Mouse (Mus musculus): ENCODE data around the gene Bsg. TPM values are rescaled to one million over a fixed set of nuclear protein-coding genes. Genes with fewer than 3 reads are reported as not detected.
"Not testable (repeated sequence)": the region's sequence is repeated elsewhere in the genome, so short reads cannot be mapped to it uniquely, and the experiment has no call there.

The Bsg gene
- total and polyA plus RNA-seq, 2 experiments = 523 to 652 TPM

GRCm38 (mm10) chr10:79746774-79747151 lies 42.5 kb downstream of the Bsg start:
- Histone ChIP-seq H3K4me1 (ENCODE audit: control insufficient read depth, insufficient read depth, low read length) (peaks cover 5% of the 10 kb centered on the region), H3K9ac (ENCODE audit: low read depth, low read length) (no peak overlapping the region), H3K36me3 (ENCODE audit: control insufficient read depth, insufficient read depth, low read length) (peaks cover 2% of the 10 kb centered on the region; the same call in 1 of the 2 replicates), H3K4me3 (ENCODE audit: insufficient read depth, low read depth, low read length) (peak overlapping the region; percentile 19; the same call in 1 of the 2 replicates), H3K27ac (replicated peaks; ENCODE audit: insufficient read depth, low read depth, low read length) (no peak overlapping the region), H3K79me2 (ENCODE audit: control insufficient read depth, insufficient read depth, low read length) (no peaks in the 10 kb centered on the region), H3K27me3 (ENCODE audit: control insufficient read depth, insufficient read depth, low read length) (no peaks in the 10 kb centered on the region)
- DNase-seq (ENCODE audit: extremely low read depth, low read depth, low spot score) = no peak
- TF ChIP-seq CTCF (IDR thresholded peaks at IDR 0.05; ENCODE audit: low read depth, low read length) (no peak), POLR2A (IDR thresholded peaks at IDR 0.05; ENCODE audit: extremely low read depth, insufficient read depth, low read length) (no peak)
- WGBS = 24% methylated on average over 6 of the region's 6 CpGs

- Histone ChIP-seq H3K27ac (replicated peaks; ENCODE audit: insufficient read depth, low read depth, low read length) (no peak overlapping the region), H3K9ac (ENCODE audit: low read depth, low read length) (no peak overlapping the region), H3K36me3 (ENCODE audit: control insufficient read depth, insufficient read depth, low read length) (no peaks in the 10 kb centered on the region), H3K4me3 (ENCODE audit: insufficient read depth, low read depth, low read length) (no peak overlapping the region), H3K27me3 (ENCODE audit: control insufficient read depth, insufficient read depth, low read length) (no peaks in the 10 kb centered on the region), H3K4me1 (ENCODE audit: control insufficient read depth, insufficient read depth, low read length) (peaks cover 5% of the 10 kb centered on the region), H3K79me2 (ENCODE audit: control insufficient read depth, insufficient read depth, low read length) (no peaks in the 10 kb centered on the region)
- no peak for DNase-seq (ENCODE audit: extremely low read depth, low read depth, low spot score)
- TF ChIP-seq CTCF (IDR thresholded peaks at IDR 0.05; ENCODE audit: low read depth, low read length) = no peak
- TF ChIP-seq POLR2A (IDR thresholded peaks at IDR 0.05; ENCODE audit: extremely low read depth, insufficient read depth, low read length) = no peak
- 83% methylated on average over 6 of the region's 6 CpGs for WGBS
Measured at GRCm38 (mm10) chr10:79748496-79748895, 44.2 kb downstream of the Bsg start.

GRCm38 (mm10) chr10:79754856-79755516 lies 50.7 kb downstream of the Bsg start, which contains the start of gene Fgf22:
Gene Fgf22 (plus strand): TSS chr10:79755076.
- peak; percentile 26 for DNase-seq (ENCODE audit: extremely low read depth, low read depth, low spot score)

GRCm38 (mm10) chr10:79755854-79756253 lies 51.6 kb downstream of the Bsg start:
- Histone ChIP-seq H3K79me2 (ENCODE audit: control insufficient read depth, insufficient read depth, low read length) (no peaks in the 10 kb centered on the region), H3K4me3 (ENCODE audit: insufficient read depth, low read depth, low read length) (no peak overlapping the region), H3K27ac (replicated peaks; ENCODE audit: insufficient read depth, low read depth, low read length) (no peak overlapping the region), H3K4me1 (ENCODE audit: control insufficient read depth, insufficient read depth, low read length) (no peaks in the 10 kb centered on the region), H3K9ac (ENCODE audit: low read depth, low read length) (no peak overlapping the region), H3K27me3 (ENCODE audit: control insufficient read depth, insufficient read depth, low read length) (no peaks in the 10 kb centered on the region), H3K36me3 (ENCODE audit: control insufficient read depth, insufficient read depth, low read length) (peaks cover 2% of the 10 kb centered on the region; the same call in 1 of the 2 replicates)
- DNase-seq (ENCODE audit: extremely low read depth, low read depth, low spot score) = no peak
- no peak for TF ChIP-seq POLR2A (IDR thresholded peaks at IDR 0.05; ENCODE audit: extremely low read depth, insufficient read depth, low read length)
- no peak for TF ChIP-seq CTCF (IDR thresholded peaks at IDR 0.05; ENCODE audit: low read depth, low read length)
- WGBS = 91% methylated on average over 3 of the region's 3 CpGs

More at GRCm38 (mm10) chr10:79754856-79755516, 50.7 kb downstream of the Bsg start, which contains the start of gene Fgf22:
- Histone ChIP-seq H3K27me3 (ENCODE audit: control insufficient read depth, insufficient read depth, low read length) (no peaks in the 10 kb centered on the region), H3K9ac (ENCODE audit: low read depth, low read length) (no peak within 1 kb of the TSS; the same call in 1 of the 2 replicates), H3K4me1 (ENCODE audit: control insufficient read depth, insufficient read depth, low read length) (no peaks in the 10 kb centered on the region), H3K4me3 (ENCODE audit: insufficient read depth, low read depth, low read length) (no peak within 1 kb of the TSS), H3K27ac (replicated peaks; ENCODE audit: insufficient read depth, low read depth, low read length) (no peak within 1 kb of the TSS), H3K79me2 (ENCODE audit: control insufficient read depth, insufficient read depth, low read length) (no peaks in the 10 kb centered on the region), H3K36me3 (ENCODE audit: control insufficient read depth, insufficient read depth, low read length) (0 out of 2 replicates have a peak, but pooled peaks cover 2% of the 10 kb centered on the region)
- TF ChIP-seq CTCF (IDR thresholded peaks at IDR 0.05; ENCODE audit: low read depth, low read length) = no peak
- WGBS = 7% methylated on average over 36 of the region's 36 CpGs

GRCm38 (mm10) chr10:79756660-79757059 lies 52.4 kb downstream of the Bsg start:
- Histone ChIP-seq H3K4me3 (ENCODE audit: insufficient read depth, low read depth, low read length) (no peak overlapping the region), H3K79me2 (ENCODE audit: control insufficient read depth, insufficient read depth, low read length) (no peaks in the 10 kb centered on the region), H3K4me1 (ENCODE audit: control insufficient read depth, insufficient read depth, low read length) (no peaks in the 10 kb centered on the region), H3K27ac (replicated peaks; ENCODE audit: insufficient read depth, low read depth, low read length) (no peak overlapping the region), H3K27me3 (ENCODE audit: control insufficient read depth, insufficient read depth, low read length) (no peaks in the 10 kb centered on the region), H3K9ac (ENCODE audit: low read depth, low read length) (no peak overlapping the region), H3K36me3 (ENCODE audit: control insufficient read depth, insufficient read depth, low read length) (peaks cover 4% of the 10 kb centered on the region; the same call in 1 of the 2 replicates)
- no peak for TF ChIP-seq POLR2A (IDR thresholded peaks at IDR 0.05; ENCODE audit: extremely low read depth, insufficient read depth, low read length)
- no peak for TF ChIP-seq CTCF (IDR thresholded peaks at IDR 0.05; ENCODE audit: low read depth, low read length)
- DNase-seq (ENCODE audit: extremely low read depth, low read depth, low spot score) = no peak
- WGBS = 90% methylated on average over 24 of the region's 24 CpGs

GRCm38 (mm10) chr10:79759675-79760074 lies 55.4 kb downstream of the Bsg start:
- H3K9ac ChIP-seq (ENCODE audit: low read depth, low read length); H3K36me3 ChIP-seq (ENCODE audit: control insufficient read depth, insufficient read depth, low read length); H3K27ac ChIP-seq (replicated peaks; ENCODE audit: insufficient read depth, low read depth, low read length); H3K4me1 ChIP-seq (ENCODE audit: control insufficient read depth, insufficient read depth, low read length); H3K27me3 ChIP-seq (ENCODE audit: control insufficient read depth, insufficient read depth, low read length); H3K4me3 ChIP-seq (ENCODE audit: insufficient read depth, low read depth, low read length); DNase-seq (ENCODE audit: extremely low read depth, low read depth, low spot score): not testable (repeated sequence)
- WGBS = 96% methylated on average over 1 of the region's 1 CpGs
- H3K79me2 ChIP-seq (ENCODE audit: control insufficient read depth, insufficient read depth, low read length) = peaks cover 16% of the 10 kb centered on the region

All from liver, adult 2 months (tissue).